Mouse (Mus musculus) liver, postnatal 0 days (tissue): ENCODE measurements around the gene Tacc2.

Experiments used
- CTCF ChIP-seq: sonication (generic); IDR thresholded peaks from 2 replicates; pipeline ENCODE4 v1.5.1; 2016; ENCODE audit warnings: antibody characterized with exemption, low read depth
- EP300 ChIP-seq: IDR thresholded peaks from 2 replicates; pipeline ENCODE4 v1.6.1; 2016; ENCODE audit warnings: antibody characterized with exemption, low read depth, mild to moderate bottlenecking

GRCm38 (mm10) chr7:130552780-130553179 is 24.5 kb upstream of the Tacc2 start:
- TF ChIP-seq CTCF (no peak), EP300 (no peak)
